Mouse (Mus musculus): ENCODE data around the gene Zfand3.

DNA sequence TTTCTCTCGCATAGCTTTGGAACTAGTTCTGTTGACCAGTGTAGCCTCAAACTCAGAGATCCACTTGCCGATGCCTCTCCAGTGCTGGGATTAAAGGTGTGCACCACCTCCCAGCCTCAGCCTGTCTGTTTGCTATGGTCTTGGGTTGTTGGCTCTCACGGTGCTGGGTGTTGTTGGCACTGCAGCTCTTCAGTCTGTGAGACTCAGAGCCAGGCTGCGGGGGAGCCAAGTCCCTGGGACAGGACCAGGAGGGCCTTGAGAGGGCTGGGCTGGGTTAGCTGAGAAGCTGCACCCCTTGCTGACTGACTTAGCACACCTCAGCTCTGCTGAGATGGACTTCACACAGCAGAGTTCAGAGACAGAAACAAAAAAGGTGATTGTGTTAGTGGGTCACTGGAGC, 195.8 kb downstream of the Zfand3 start:
- TF ChIP-seq POLR2A (IDR thresholded peaks at IDR 0.05; ENCODE audit: low read depth, low read length), result no peak
- TF ChIP-seq CTCF (conservative IDR thresholded peaks at IDR 0.05; ENCODE audit: insufficient read depth, insufficient read length, low read depth, low read length), result no peak

All from kidney, adult 2 months (tissue).